Mouse (Mus musculus) hematopoietic stem cell, adult 5-6 weeks (primary cell): ENCODE results near the gene Prpf38b. TPM values are rescaled to one million over a fixed set of nuclear protein-coding genes. Genes with fewer than 3 reads are reported as not detected.

Experiments used
- total RNA-seq: library from RNA; stranded (forward); fragments of 172-1452, 232-1000 nt; gene quantifications from 2 replicates; pipeline ENCODE4 v1.2.3, GENCODE M21; 2017

Gene Prpf38b
- total RNA-seq, 1 experiment from 2014 or later, result 419 TPM

Other genes starting within 250 kb of the Prpf38b start
- 14.4 and 22.9 TPM in 2 replicates for gene Gpsm2, start 189.4 kb downstream of the Prpf38b start, total RNA-seq
- gene Aknad1, start 172.1 kb downstream of the Prpf38b start, total RNA-seq, result 0.55 TPM in 1 of 2 replicates, not detected in the other
- 40.5 and 44.3 TPM in 2 replicates for gene Stxbp3, start 71.2 kb downstream of the Prpf38b start, total RNA-seq
- not detected in 2 replicates for gene Fndc7, start 21.7 kb downstream of the Prpf38b start, total RNA-seq
- gene Henmt1, start 28.1 kb upstream of the Prpf38b start, total RNA-seq, result 0.99 TPM in 1 of 2 replicates, not detected in the other
- not detected in 2 replicates for gene Gm9857, start 28.7 kb upstream of the Prpf38b start, total RNA-seq
- gene Fam102b, start 115.9 kb upstream of the Prpf38b start, total RNA-seq, result 27.8 and 31.7 TPM in 2 replicates
- not detected in 2 replicates for gene Slc25a54, start 168.7 kb upstream of the Prpf38b start, total RNA-seq
- gene Slc25a24, start 211.4 kb upstream of the Prpf38b start, total RNA-seq, result 29.5 and 35.9 TPM in 2 replicates